Comparison of ENCODE assay signal across 8 mouse cellular contexts in the genomic region with DNA sequence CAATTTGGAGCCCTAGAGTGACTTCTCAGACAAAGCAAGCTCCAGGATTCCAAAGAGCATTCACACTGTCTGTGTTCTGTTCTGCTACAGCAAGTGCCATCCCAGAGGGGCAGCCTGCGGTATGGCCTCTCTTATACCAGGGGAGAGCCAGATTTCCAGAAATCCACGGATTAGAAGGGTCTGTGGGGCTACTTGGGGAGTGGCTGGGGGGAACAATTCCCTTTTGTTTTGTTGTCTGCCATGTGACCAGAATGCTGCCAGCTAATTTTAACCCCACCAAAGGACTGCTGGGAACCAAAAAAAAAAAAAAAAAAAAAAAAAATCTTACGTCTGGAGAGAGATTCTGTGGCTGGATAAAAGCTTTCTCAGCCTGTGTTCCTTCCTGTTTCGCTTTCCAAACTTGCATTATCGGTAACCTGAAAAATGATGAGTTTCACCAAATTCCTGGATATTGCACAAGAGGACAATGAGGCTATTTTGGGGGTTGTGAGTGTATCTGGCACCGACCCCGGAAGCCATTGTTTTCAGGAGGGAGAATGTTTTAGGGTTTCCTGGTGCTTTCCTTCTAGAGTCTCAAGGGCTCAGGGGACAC. TPM values are rescaled to one million over a fixed set of nuclear protein-coding genes. Genes with fewer than 3 reads are reported as not detected.
A peak's percentile ranks its signal among the peaks of the same experiment; 100 is the strongest.
DNase-seq lines count a peak whose midpoint lies in the region; ATAC-seq and TF ChIP-seq lines count a peak whose summit lies in the region.

No protein-coding gene starts in this region.

- TF ChIP-seq CTCF in forebrain, postnatal 0 days (IDR thresholded peaks at IDR 0.05; ENCODE audit: low read depth), result no peak

- peak overlapping the region; percentile 53 for H3K9ac ChIP-seq in forebrain, postnatal 0 days
- H3K9ac ChIP-seq in intestine, embryonic 16.5 days (ENCODE audit: low read depth, low read length), result peak overlapping the region; percentile 37

- no peaks in the 10 kb centered on the region for H3K27me3 ChIP-seq in forebrain, postnatal 0 days (ENCODE audit: insufficient read depth, low read length)
- H3K27me3 ChIP-seq in intestine, embryonic 16.5 days (replicated peaks; ENCODE audit: control insufficient read depth, insufficient read depth, low read length), result no peaks in the 10 kb centered on the region

- H3K4me3 ChIP-seq in forebrain, postnatal 0 days (ENCODE audit: low read depth, low read length), result 0 out of 2 replicates have a peak overlapping the region, but pooled peaks have one; percentile 3
- no peak overlapping the region for H3K4me3 ChIP-seq in intestine, embryonic 16.5 days (ENCODE audit: low read length)

- peaks cover 53% of the 10 kb centered on the region for H3K4me1 ChIP-seq in forebrain, postnatal 0 days (ENCODE audit: insufficient read depth)
- H3K4me1 ChIP-seq in intestine, embryonic 16.5 days (ENCODE audit: control insufficient read depth, insufficient read depth, low read length), result peaks cover 66% of the 10 kb centered on the region

- H3K4me2 ChIP-seq in forebrain, postnatal 0 days (ENCODE audit: low read depth), result peak overlapping the region; percentile 54
- H3K4me2 ChIP-seq in intestine, embryonic 16.5 days (ENCODE audit: low read depth, low read length), result no peak overlapping the region

- H3K36me3 ChIP-seq in forebrain, postnatal 0 days (ENCODE audit: insufficient read depth), result no peaks in the 10 kb centered on the region
- H3K36me3 ChIP-seq in intestine, embryonic 16.5 days (ENCODE audit: control insufficient read depth, insufficient read depth, low read length), result no peaks in the 10 kb centered on the region

- no peak for ATAC-seq in forebrain, postnatal 0 days
- ATAC-seq in intestine, embryonic 16.5 days, result no peak

- DNase-seq in adrenal gland, adult (ENCODE audit: inconsistent age in 2 of 2, low spot score in 1 of 2), result peak; percentile 71 to 91
- no peak for DNase-seq in adrenal gland, postnatal 4 days (ENCODE audit: low spot score in 2 of 2)
- DNase-seq in Muller cell, postnatal 12 days (ENCODE audit: inconsistent ontology term), result peak; percentile 90
- DNase-seq in forebrain, postnatal 0 days, result peak; percentile 66
- peak; percentile 57 for DNase-seq in lung, postnatal 14 days
- DNase-seq in thymus, postnatal 36 days, result peak; percentile 32 to 39
- DNase-seq in spleen, postnatal 14 days (ENCODE audit: low spot score in 2 of 2), result no peak

- no peaks in the 10 kb centered on the region for H3K9me3 ChIP-seq in forebrain, postnatal 0 days (ENCODE audit: low read length)
- H3K9me3 ChIP-seq in intestine, embryonic 16.5 days (ENCODE audit: control insufficient read depth, low read length), result no peaks in the 10 kb centered on the region

- peak overlapping the region; percentile 96 for H3K27ac ChIP-seq in forebrain, postnatal 0 days (ENCODE audit: low read depth, low read length)
- H3K27ac ChIP-seq in intestine, embryonic 16.5 days (ENCODE audit: low read length), result peak overlapping the region; percentile 99

- 4% methylated on average over 7 of the region's 7 CpGs for WGBS in forebrain, postnatal 0 days
- WGBS in intestine, embryonic 16.5 days, result 34% methylated on average over 7 of the region's 7 CpGs

RNA-seq across cellular contexts. Expression of a gene that starts 12.4 kb away (rescaled TPM):
- total RNA-seq in adrenal gland, postnatal 4 days (2021), result 10 to 100 TPM; 78.0 to 81.7 TPM
- 134 and 161 TPM in 2 replicates for total RNA-seq in forebrain, postnatal 0 days (2014; rRNA removed)
- polyA plus RNA-seq in forebrain, postnatal 0 days (2015; fragmentation: Nextera tagmentation; extraction: Ambion mirVana), result 86.3 and 95.7 TPM in 2 replicates
- 8.2 and 10.9 TPM in 2 replicates for polyA plus RNA-seq in intestine, embryonic 16.5 days (2015; fragmentation: Nextera tagmentation; extraction: Ambion mirVana)

RNA-seq across cellular contexts. Expression of a gene that starts 49.8 kb away (rescaled TPM):
- 10 to 100 TPM; 21.7 to 23.5 TPM for total RNA-seq in adrenal gland, postnatal 4 days (2021)
- 53.1 and 62.9 TPM in 2 replicates for total RNA-seq in forebrain, postnatal 0 days (2014; rRNA removed)
- 28.4 and 38.1 TPM in 2 replicates for polyA plus RNA-seq in forebrain, postnatal 0 days (2015; fragmentation: Nextera tagmentation; extraction: Ambion mirVana)
- 7.9 and 9.5 TPM in 2 replicates for polyA plus RNA-seq in intestine, embryonic 16.5 days (2015; fragmentation: Nextera tagmentation; extraction: Ambion mirVana)

Comparison
In these comparisons a context has a peak if more than half of its experiments do, and no peak if none do; other contexts are left out.
1. DNase-seq: peak in adrenal gland, adult (2 of 2), Muller cell, postnatal 12 days (single experiment), forebrain, postnatal 0 days (single experiment), lung, postnatal 14 days (single experiment) and thymus, postnatal 36 days (2 of 2); none in adrenal gland, postnatal 4 days (0 of 2) and spleen, postnatal 14 days (0 of 2).